Comparison of ENCODE assay signal across 19 mouse cellular contexts in the genomic region with DNA sequence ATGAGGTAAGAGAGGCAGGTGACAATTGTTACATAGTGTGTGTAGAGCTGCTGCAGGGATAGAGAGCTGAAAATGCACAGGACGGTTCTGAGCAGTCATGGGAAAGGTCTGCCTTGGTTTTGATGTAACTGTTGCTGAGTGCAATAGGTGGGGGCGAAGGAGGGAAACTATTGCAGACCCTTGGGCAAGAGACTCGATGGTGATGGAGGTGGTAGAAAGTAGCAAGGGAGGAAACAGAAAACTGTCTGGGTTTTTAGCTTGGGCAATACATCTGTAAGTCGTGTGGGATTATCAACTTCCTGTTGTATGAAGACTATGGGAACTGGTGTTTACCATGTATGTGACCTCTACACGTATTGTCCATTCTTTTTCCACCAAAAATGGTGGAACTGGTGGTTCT. TPM values are rescaled to one million over a fixed set of nuclear protein-coding genes. Genes with fewer than 3 reads are reported as not detected.
"Had no signal": no experiment of that assay in that cellular context is flagged by ENCODE, and none has a peak within 500 bp of the region (broad histone marks: within the 10 kb centered on the region; RNA-seq: fewer than 3 reads in every experiment).

No protein-coding gene starts in this region.

- DNase-seq: lung, adult 18-20 months; lung, embryonic 14.5 days; lung, postnatal 10 days; lung, postnatal 4 days; midbrain, embryonic 14.5 days; retina, postnatal 1 day; right cerebral cortex, adult 18-20 months; right cerebral cortex, postnatal 25 days; right cerebral cortex, postnatal 4 days; spleen, adult 18-20 months; thymus, adult 18-20 months; thymus, postnatal 25 days; thymus, postnatal 4 days had no signal

- H3K9me3 ChIP-seq: midbrain, embryonic 10.5 days; midbrain, embryonic 12.5 days; neural tube, embryonic 13.5 days; neural tube, embryonic 15.5 days had no signal

- H3K4me1 ChIP-seq: midbrain, embryonic 10.5 days; midbrain, embryonic 12.5 days; neural tube, embryonic 13.5 days; neural tube, embryonic 15.5 days had no signal

- H3K4me3 ChIP-seq: midbrain, embryonic 10.5 days; midbrain, embryonic 12.5 days; myocyte; neural tube, embryonic 13.5 days; neural tube, embryonic 15.5 days had no signal

- H3K27ac ChIP-seq: midbrain, embryonic 10.5 days; midbrain, embryonic 12.5 days; neural tube, embryonic 13.5 days; neural tube, embryonic 15.5 days had no signal

- H3K9ac ChIP-seq: lung, embryonic 14.5 days; midbrain, embryonic 12.5 days; neural tube, embryonic 13.5 days; neural tube, embryonic 15.5 days had no signal

- H3K27me3 ChIP-seq: midbrain, embryonic 12.5 days; neural tube, embryonic 13.5 days; neural tube, embryonic 15.5 days had no signal

- ATAC-seq: midbrain, embryonic 16.5 days had no signal

- H3K36me3 ChIP-seq: midbrain, embryonic 10.5 days; midbrain, embryonic 12.5 days had no signal

- H3K4me2 ChIP-seq: lung, embryonic 14.5 days; midbrain, embryonic 12.5 days; neural tube, embryonic 13.5 days; neural tube, embryonic 15.5 days had no signal

RNA-seq across cellular contexts. Expression of gene Edaradd, which starts 57.9 kb away (rescaled TPM):
- polyA plus RNA-seq: myocyte had no signal
